Mouse (Mus musculus) E14TG2a.4 (cell line): ENCODE results near the gene Med16.

ENCODE experiments used
- CTCF ChIP-seq: conservative IDR thresholded peaks from 2 replicates; pipeline ENCODE4 v1.5.1; 2014; ENCODE audit warnings: low read length
- POU5F1 ChIP-seq: IDR thresholded peaks from 2 replicates; pipeline ENCODE4 v1.6.1; 2014; ENCODE audit warnings: low read length, borderline replicate concordance

GRCm38 (mm10) chr10:79908167-79909091 is at the start of gene Med16:
- TF ChIP-seq CTCF (no peak), POU5F1 (no peak)
